Mouse (Mus musculus): Measurements from ENCODE around the gene Stk39. TPM values are rescaled to one million over a fixed set of nuclear protein-coding genes. Genes with fewer than 3 reads are reported as not detected.

Stk39 gene
- polyA plus RNA-seq, 1 experiment from 2014 or later: 39.5 TPM

Other genes with a start within 250 kb of the Stk39 start
- not detected in 2 replicates for gene 4933409G03Rik, start 110.1 kb upstream of the Stk39 start, polyA plus RNA-seq (2014; fragmentation: Nextera tagmentation; extraction: Ambion mirVana)
- not detected in 2 replicates for gene 4932414N04Rik, start 184.2 kb upstream of the Stk39 start, polyA plus RNA-seq (2014; fragmentation: Nextera tagmentation; extraction: Ambion mirVana)

All from neural tube, embryonic 11.5 days (tissue).